Mouse (Mus musculus) kidney, adult 2 months (tissue): ENCODE measurements around the gene Il27.

Experiments used
- CTCF ChIP-seq: fragments of 200-500 bp; conservative IDR thresholded peaks from 2 replicates; pipeline ENCODE4 v1.5.1; 2011; ENCODE audit warnings: low read depth, mild to moderate bottlenecking, control low read depth, low read length, moderate library complexity, mixed read lengths; ENCODE audit not compliant: insufficient read depth, insufficient read length
- POLR2A ChIP-seq: fragments of 200-500 bp; IDR thresholded peaks from one replicate; pipeline ENCODE4 v1.6.1; 2011; ENCODE audit warnings: low read depth, low read length, control low read depth

DNA sequence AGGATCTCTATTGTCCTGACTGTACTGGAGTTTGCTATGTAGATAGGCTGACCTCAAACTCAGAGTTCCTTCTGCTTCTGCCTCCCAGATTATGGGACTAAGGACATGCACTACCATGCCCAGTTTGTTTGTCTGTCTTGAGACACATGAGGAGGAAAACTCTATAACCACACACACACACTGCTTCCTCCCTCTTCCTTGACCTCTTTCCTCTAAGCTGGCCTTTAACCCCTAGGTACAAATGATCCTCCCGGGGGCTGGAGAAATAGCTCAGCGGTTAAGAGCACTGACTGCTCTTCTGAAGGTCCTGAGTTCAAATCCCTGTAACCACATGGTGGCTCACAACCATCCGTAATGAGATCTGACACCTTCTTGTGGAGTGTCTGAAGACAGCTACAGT lies 49.6 kb upstream of the Il27 start:
- TF ChIP-seq CTCF (no peak), POLR2A (no peak)
